Mouse (Mus musculus): ENCODE measurements around the gene Ube2h.

The Ube2h gene

DNA sequence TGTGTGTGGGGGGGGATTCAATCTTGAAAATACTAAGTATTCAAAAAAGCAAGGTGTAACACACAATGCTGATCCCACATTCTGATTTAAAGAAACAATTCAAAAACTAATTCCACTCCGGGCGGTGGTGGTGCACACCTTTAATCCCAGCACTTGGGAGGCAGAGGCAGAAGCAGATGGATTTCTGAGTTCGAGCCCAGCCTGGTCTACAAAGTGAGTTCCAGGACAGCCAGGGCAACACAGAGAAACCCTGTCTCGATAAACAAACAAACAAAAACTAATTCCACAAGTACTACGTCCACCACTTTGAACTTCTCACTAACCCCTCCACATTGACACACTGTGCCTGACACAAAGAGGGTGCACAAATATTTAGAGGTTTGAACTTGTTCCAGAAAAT, 4.7 kb downstream of the Ube2h start:
- no peak for DNase-seq (ENCODE audit: low spot score in 2 of 2)

DNA sequence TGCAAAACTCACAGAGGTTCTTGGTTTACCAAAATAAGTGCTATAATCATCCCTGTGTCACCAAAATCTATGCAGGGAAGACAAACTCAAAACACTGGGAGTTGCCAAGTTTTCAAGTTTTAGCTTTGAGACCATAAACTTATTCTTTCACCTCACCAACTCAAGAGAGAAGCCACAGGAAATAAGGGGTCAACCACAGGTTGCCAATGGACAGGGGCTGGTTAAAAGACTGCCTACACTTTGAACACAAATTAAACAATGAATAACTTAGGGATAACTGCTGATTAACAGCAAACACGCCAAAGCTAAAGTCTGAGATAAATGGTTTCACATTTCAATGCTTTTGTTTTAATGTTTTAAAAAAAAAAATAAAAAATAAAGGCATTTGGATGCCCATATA, 5.2 kb downstream of the Ube2h start:
- DNase-seq (ENCODE audit: low spot score in 2 of 2): no peak

DNA sequence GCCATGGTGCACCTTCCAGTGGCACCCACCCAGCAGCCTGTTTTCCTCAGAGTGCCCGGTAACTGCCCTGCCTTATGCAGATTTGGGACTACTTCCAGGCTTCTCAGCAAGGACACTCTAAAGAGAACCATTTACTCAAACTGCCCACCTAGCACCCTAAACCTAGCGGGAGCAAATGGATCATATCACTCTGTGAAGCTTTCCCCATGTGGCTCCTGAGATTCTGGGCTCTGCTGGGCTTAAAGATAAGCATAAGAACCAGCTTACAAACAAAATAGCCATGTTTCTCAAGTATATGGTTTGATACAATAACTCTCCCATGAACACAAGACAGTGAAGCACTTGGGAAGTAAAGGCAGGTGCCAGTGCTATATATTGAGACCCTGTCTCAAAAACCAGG, 11.8 kb downstream of the Ube2h start:
- no peak for DNase-seq (ENCODE audit: low spot score in 2 of 2)

DNA sequence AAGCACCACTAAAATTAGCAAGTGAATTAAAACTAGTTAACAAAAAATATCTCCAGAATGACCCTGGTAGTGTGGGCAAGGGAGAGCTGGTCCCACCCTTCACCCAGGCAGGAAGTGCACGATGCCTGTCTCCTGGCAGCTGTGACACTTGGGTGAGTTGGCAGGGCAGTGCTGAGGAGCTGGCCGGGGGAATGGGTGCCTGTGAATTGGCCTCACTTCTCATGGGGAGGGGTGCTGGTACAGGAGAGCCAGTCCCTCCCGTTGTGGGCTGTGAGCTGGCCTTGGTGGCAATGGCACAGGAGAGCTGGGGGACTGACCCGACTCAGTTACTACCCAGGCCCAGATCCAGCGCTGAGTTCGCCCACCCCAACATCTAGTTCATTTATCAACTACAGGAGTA, 16.4 kb downstream of the Ube2h start:
- peak in 1 of 2 experiments; percentile 12 for DNase-seq (ENCODE audit: low spot score in 2 of 2)

DNA sequence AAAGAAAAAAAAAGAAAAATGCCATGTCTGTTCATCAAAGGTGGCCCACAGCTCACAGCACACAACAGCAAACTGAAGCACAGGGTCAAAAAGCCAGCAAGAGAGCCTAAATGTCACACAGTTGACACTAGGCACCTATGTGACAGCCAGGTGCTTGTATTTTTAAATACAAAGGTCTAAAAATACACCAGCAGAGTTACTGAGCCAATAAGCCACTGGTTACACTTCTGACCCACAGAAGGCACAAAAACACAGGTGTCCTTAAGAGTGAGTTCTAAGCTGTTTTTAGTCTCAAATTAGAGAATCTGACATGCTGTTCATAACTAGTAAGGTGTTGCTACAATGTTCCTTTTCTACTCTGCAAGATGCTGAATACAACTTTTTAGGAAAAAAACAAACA, 17.7 kb downstream of the Ube2h start:
- no peak for DNase-seq (ENCODE audit: low spot score in 2 of 2)

DNA sequence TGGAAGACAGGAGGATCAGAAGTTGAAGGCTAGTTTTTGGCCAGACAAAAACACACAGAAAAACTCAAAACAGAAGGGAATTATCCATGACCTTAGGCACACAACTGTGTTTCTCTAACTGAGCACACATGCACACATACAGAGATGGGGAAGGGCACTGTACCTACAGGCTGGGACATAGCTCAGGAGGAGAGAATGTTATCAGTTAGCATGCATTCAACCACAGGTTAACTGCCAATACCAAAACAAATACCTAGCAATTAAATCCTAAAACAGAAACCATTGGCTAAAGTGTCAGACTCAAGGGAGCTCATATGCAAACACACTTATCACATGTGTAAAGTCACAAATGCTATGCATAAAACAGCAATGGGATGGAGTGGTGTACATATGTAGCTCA, 20.2 kb downstream of the Ube2h start:
- DNase-seq (ENCODE audit: low spot score in 2 of 2): no peak

DNA sequence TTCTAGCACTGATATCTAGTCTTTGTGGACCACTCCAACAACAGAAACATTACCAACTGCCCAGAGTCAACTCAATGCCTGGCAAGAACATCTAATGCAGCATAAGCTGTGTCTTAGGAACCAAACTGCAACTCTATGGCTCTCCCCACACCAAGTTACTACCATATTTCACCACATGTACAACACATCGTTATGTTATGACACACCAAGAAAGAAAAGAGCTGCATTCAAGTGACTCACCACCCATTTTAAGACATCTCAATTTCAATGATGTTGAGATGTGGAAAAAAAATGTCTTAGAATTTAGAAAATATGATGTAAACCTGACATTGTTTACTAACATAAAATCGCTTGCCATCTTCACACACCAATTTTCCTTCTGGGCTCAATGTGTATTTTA, 22.0 kb downstream of the Ube2h start:
- no peak for DNase-seq (ENCODE audit: low spot score in 2 of 2)

DNA sequence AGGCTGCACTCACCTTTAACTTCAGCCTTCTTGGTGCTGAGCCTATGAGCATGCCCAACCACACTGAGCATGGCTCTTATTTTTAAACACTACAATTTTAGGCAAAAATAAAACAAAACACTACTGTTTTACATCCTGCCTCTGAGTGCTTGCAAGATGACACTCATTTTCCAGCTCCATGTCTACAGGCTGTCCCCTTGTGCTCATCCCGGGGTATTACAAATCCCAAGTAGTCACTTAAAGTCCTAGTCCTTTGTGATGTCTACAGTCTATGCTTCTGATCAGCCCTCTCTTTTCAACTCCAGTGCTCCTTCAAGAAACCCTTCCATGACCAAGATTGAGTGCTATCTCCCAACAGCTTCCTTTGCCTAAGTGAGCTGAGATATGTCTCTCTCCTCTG, 26.0 kb downstream of the Ube2h start:
- no peak for DNase-seq (ENCODE audit: low spot score in 2 of 2)

DNA sequence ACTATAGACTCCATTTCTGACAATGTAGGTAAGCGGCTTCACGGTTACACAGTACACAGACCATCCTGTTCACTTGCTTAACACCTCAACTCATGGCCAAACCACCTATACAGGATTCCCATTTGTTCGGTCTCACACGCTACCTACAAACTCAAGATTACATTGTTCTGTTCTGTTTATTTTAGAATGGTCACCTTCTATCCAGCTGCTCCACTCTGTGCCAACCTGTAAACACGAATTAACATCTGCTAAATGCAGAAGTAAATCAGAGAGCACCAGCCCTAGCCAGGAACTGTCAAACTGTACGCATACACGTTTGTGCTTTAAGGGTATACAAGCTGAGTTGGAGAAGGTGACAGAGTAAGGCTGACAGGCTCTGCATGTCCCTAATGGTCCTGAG, 27.5 kb downstream of the Ube2h start:
- no peak for DNase-seq (ENCODE audit: low spot score in 2 of 2)

DNA sequence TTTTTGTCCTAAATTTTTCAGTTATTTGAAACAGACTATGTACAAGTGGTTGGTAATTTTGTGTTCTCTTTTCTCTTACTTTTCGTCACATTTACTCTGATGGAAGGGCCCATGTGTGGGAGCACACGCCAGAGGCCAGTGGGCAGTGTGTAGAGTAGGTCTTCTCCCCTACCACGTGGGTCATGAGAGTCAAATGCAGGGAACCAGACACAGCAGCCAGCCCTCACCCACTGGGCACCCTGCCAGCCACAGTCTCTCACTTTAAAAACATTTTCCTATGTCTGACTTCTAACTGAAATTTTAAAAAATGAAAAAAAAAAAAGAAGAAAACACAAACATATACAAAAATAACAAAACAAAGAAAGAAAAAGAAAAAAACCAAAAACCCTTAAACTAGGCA, 28.0 kb downstream of the Ube2h start:
- DNase-seq (ENCODE audit: low spot score in 2 of 2): no peak

DNA sequence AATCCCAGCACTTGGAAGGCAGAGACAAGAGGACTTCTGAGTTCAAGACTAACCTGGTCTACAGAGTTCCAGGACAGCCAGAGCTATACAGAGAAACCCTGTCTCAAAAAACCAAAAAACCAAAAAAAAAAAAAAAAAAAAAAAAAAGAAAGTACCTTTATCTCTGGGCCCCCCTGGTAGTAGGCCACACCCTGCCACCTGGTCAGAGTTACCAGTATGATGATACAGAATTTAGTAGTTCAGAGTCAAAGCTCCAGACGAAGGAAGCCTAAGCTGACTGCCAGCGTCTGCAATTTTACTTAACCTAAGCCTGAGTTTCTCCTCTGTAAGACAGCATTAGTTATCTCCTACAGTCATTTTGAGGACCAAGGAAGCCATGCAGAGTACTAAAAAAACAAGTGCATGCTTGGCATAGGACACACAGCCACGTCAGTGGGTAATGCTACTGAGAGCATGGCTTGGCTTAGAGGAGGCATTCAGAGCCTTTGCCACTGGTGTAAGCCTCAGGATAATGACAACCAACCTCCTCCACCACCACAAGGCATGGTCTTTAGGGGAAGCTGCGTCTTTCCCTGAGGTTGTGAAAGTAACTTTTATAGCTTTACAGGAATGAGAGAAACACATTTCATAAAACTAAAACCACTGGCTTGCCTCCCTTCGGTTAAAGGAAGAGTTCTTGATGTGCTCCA, 29.0 kb downstream of the Ube2h start:
- no peak for DNase-seq (ENCODE audit: low spot score in 2 of 2)

DNA sequence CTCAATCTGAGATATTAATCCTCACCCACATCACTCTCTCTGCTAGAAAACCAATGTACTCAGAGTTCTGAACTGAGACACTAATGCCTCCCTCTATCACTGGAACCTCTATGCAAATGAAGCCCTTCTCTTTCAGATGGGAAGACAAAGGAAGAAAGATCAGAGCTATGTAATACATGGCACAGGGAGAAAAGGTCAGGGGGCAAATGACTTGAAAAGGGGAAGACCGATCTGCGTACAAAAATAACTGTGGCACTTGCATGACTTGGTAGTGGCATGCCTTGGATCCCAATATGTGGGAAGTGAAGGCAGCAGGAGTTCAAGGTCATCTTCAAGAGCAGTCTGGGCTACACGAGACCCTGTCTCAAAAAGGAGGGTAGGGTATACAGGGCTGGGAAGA, 31.4 kb downstream of the Ube2h start:
- no peak for DNase-seq (ENCODE audit: low spot score in 2 of 2)

DNA sequence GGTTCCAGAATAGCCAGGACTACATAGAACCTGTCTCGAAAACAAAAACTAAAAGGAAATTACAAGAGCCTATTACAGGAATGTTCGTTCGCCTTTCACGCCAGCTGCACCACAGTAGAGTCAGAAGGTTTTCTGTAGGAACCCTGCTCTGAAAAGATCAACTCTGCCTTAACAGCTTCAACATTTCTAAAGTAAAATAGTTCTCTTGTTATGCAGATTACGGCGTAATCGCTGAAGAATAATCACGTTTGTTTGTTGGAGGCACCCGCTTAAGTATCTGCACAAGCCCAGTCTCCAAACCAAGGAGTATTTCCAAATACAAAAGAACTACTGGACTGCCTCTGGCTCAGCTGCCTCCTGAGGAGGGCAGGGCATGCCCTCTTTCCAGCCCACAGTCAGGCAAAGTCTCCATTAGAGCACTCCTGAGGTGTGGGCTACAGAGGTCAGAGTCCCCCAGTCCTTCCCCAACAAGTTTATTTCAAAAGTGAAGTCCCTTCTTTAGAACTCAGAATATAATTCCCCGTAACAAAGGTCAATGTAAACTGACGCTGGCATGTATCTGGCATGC, 31.9 kb downstream of the Ube2h start:
- DNase-seq (ENCODE audit: low spot score in 2 of 2): no peak

DNA sequence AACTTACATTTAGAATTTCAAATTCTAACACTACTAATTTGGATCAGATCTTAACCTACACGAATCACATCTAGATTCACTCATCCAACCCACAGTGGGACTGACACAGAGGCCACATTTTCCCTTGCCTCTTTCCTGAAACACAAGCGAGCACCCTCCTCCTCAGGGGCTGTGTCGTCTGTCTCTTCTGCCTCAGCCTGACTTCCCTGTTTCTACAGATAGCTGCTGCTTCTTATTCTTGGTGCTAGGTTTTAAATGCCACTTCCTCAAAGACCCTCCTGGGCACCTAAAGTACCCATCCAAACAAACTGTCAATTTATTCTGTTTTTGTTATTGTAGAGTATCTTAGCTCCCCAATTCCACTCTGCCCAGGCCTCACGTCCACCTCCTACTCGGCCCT, 34.5 kb downstream of the Ube2h start:
- no peak for DNase-seq (ENCODE audit: low spot score in 2 of 2)

DNA sequence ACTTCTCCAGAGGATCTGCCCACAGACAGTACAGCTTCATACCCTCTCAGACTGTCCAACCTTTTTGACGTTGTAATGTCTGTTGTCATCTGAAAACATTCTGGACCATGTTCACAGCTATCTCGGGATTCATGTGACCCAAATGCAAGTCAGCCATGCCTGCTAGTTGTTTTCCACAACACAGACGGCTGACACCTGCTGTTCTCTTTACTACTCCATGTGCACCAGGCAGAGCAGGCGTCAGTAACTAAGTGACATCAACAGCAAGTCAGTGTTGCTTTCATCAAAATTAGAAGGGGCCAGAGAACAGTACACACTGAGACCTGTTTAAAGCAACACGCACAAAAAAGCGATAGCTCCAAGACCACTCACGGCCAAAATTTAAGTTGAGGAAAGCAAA, 36.9 kb downstream of the Ube2h start:
- DNase-seq (ENCODE audit: low spot score in 2 of 2): no peak

DNA sequence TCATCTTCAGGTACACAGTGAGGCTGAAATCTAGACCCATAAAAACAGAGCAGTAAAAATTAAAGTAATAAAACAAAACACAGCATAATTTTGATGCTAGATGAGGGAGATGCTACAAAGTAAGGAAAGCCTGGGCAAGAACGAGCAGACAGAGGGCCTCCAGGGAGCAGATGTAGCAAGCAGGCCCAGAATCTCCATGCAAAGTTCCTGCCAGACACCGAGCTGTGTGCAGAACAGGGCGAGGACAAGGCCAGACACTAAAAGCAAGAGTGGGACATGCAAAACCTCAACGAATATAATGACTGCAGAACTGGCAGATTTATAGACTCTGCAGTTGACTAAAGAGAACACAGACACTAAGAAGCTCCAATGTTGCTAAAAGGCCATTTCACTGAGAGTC, 38.9 kb downstream of the Ube2h start:
- DNase-seq (ENCODE audit: low spot score in 2 of 2): no peak

DNA sequence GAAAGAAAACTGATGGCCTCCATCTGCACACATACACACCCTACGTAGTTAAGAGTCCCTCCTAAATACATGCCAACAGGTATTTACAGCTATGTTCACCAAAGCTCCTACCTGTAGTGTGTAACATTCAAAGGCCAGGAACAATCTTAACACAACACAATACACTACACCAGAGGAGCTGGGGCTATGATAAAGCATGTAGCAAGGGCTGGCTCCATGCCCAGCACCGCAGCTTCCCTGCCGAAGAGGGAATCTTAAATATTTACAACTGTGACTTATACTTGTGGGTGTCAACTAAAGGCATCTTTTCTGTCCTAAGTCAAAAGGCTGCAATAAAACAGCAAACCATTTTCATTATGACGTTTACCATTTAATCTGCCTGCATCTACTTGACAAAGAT, 41.3 kb downstream of the Ube2h start:
- DNase-seq (ENCODE audit: low spot score in 2 of 2): no peak

DNA sequence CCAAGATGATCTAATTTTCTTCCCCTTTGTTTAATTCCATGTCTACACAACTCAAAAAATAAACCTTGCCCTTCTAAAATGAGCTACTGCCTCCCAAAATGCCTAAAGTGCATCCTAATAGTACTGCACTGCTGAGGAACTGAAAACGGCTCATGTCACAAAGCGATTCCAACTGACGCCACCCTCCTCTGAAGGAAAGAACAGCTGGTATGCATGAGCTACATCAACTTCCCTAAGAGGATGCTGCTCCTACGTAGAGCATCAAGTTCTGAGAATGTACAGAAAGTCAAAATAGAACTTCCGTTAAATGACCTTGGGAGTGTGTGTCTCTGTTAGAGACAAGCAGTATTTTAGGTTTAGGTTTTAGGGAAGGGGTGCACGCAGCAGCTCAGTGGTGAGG, 45.1 kb downstream of the Ube2h start:
- DNase-seq (ENCODE audit: low spot score in 2 of 2): no peak

DNA sequence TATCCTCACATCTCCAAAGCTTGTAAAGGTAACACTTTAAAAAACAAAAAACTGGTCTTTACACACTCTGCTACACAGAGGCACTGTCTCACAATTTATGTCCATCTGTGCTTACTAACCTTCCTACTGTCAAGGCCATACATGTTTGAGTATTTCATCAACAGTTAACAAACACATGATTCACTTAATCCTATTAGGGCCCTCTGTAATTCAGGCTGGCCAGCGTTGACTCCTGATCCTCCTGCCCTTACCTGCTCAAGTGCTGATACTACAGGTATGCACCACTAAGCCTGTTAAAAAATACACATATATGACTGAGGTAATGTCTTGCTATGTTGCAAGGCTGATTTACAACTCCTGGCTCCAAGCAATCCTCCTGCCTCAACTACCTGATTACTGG, 46.4 kb downstream of the Ube2h start:
- no peak for DNase-seq (ENCODE audit: low spot score in 2 of 2)

DNA sequence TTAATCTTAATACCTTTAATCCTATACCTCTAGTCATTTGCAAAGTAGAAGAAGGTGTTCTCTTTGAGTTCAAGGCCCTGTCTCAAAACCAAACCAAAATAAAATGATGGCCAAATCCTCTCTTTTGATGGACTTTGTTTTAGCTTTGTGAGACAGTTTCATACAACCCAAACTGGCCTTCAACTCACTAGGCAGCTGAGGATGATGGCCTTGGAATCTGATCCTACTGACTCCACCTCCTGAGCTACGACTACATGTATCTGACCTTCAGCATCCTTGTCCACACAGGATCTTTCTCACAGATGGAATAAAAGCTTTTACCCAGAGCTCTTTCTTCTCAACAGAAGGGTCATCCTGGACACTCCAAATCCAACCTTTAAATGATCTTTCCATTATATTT, 48.5 kb downstream of the Ube2h start:
- no peak for DNase-seq (ENCODE audit: low spot score in 2 of 2)

DNA sequence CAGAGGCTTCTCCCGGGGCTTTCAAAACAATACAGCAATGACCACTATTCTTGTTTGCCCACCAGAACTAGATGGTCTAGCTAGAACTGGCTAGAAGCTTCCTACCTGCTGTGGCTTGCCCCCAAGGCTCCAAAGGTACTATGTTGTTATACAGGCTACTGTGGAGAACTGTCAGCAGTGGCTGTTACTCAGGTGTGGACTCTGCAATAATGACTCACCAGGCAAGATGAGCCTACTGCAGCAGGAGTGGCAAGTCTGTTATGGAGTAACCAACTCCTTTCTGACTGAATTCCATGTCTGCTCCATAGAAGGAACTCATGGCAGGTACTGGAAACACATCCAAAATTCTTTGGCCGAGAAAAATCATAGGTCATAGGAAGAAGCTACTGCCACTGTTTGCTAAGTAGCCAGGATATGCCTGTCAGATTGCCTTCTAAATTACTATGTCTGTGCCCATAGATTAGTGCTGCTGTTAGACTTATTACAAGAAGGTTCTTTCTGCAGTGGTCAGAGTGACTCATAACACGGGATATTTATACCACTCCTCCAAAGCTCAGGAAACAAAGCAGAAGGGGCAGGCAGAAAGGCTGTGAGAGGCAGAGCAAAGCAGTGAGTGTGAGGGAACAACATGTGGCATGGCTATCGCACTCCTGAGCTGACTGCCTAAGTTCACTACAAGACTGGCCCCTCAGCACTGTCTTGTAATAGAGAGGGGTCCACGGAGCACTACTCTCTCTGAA, 51.9 kb downstream of the Ube2h start:
- no peak for DNase-seq (ENCODE audit: low spot score in 2 of 2)

DNA sequence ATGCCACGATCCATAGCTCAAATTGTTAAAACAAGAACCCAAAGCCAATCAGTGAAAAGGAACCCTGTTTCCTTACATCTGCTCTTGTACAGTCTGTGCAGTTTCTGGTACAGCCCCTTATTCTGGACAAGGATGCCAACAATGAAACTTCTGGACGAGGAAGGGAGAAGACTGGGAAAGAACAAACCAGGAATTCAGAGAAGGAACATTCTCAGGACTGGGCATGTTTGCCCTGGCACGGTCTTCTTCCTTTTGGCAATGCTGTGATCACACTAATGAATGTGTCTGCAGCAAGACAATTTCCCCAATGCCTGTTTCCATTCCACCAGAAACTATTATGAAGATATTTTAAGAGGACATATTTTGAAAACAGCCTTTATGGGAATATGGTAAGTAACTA, 55.6 kb downstream of the Ube2h start:
- DNase-seq (ENCODE audit: low spot score in 2 of 2): no peak

DNA sequence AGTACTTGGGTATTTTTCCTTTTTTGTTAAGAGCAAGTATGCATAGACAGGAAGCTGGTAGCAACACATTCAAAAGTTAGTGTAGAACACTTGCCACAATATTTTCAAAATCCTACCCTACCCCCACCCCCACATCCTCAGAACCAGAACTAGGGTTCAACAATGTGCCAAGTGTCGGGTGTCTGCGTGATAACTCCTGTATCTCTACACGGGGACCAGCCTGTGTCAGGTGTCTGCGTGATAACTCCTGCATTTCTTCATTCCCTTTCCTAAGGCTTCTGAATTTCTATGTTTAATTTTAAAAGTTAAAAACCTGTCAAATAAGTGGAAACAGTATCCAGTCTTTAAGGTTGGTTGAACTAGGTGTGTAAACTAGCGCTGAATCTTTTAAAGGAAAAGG, 58.4 kb downstream of the Ube2h start:
- DNase-seq (ENCODE audit: low spot score in 2 of 2): no peak

DNA sequence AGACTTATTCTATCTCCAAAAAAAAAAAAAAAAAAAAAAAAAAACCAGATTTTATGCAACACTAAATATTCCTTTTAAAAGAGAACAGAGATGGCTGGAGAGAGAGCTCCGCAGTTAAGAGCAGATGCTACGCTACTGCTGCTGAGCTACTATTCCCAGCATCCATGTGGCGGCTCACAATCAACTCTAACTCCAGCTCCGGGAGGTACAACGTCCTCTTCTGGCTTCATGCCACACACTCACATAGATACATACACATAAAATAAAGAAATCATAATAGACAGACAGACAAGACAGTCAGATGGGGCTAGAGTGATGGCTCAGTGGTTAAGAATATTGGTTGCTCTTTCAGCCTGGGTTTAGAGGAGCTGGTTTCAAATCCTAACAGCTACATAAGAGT, 58.9 kb downstream of the Ube2h start:
- DNase-seq (ENCODE audit: low spot score in 2 of 2): no peak
